Mouse (Mus musculus): ENCODE data around the gene Anapc2.

- TF ChIP-seq GATA1 (IDR thresholded peaks at IDR 0.05; ENCODE audit: borderline replicate concordance, low read length) (no peak), FLI1 (IDR thresholded peaks at IDR 0.05; ENCODE audit: low read length) (no peak)
Measured at GRCm38 (mm10) chr2:25243342-25243741, 28.9 kb upstream of the Anapc2 start.
